Mouse (Mus musculus) CH12.LX (cell line): ENCODE results near the gene Mtch2.
A peak's percentile ranks its signal among the peaks of the same experiment; 100 is the strongest.

ENCODE experiments used
- CHD2 ChIP-seq: IDR thresholded peaks from 2 replicates; pipeline ENCODE4 v1.6.1; 2011; ENCODE audit warnings: low read length, improper control_type of control experiment
- CTCF ChIP-seq, 2 experiments: IDR thresholded peaks in 1 of 2; conservative IDR thresholded peaks in 1 of 2; 2 replicates each; pipeline ENCODE4 v1.5.1; 2011 to 2012; ENCODE audit warnings: low read depth in 2 of 2, low read length in 2 of 2, improper control_type of control experiment in 1 of 2, inconsistent platforms in 1 of 2, mild to moderate bottlenecking in 1 of 2, moderate library complexity in 1 of 2
- ELF1 ChIP-seq: IDR thresholded peaks from 2 replicates; pipeline ENCODE4 v1.6.1; 2014; ENCODE audit warnings: low read depth, mild to moderate bottlenecking, inconsistent platforms, low read length, improper control_type of control experiment
- IRF4 ChIP-seq: IDR thresholded peaks from 2 replicates; pipeline ENCODE4 v1.6.1; 2014; ENCODE audit warnings: low read depth, mild to moderate bottlenecking, inconsistent platforms, low read length, improper control_type of control experiment
- MAX ChIP-seq: IDR thresholded peaks from 2 replicates; pipeline ENCODE4 v1.6.1; 2011; ENCODE audit warnings: low read length, improper control_type of control experiment
- MXI1 ChIP-seq: IDR thresholded peaks from 2 replicates; pipeline ENCODE4 v1.6.1; 2011; ENCODE audit warnings: mild to moderate bottlenecking, low read depth, low read length, improper control_type of control experiment
- NRF1 ChIP-seq: IDR thresholded peaks from 2 replicates; pipeline ENCODE4 v1.6.1; 2014; ENCODE audit warnings: low read depth, mild to moderate bottlenecking, inconsistent platforms, low read length, improper control_type of control experiment, moderate library complexity
- POLR2A ChIP-seq: IDR thresholded peaks from 2 replicates; pipeline ENCODE4 v1.6.1; 2011; ENCODE audit warnings: low read depth, mild to moderate bottlenecking, improper control_type of control experiment, low read length
- RAD21 ChIP-seq: IDR thresholded peaks from 2 replicates; pipeline ENCODE4 v1.6.1; 2011; ENCODE audit warnings: low read depth, mild to moderate bottlenecking, low read length, improper control_type of control experiment, moderate library complexity
- UBTF ChIP-seq: IDR thresholded peaks from 2 replicates; pipeline ENCODE4 v1.6.1; 2012; ENCODE audit warnings: low read depth, mild to moderate bottlenecking, inconsistent platforms, low read length, improper control_type of control experiment, moderate library complexity
- ZNF384 ChIP-seq: IDR thresholded peaks from 2 replicates; pipeline ENCODE4 v1.6.1; 2012; ENCODE audit warnings: low read depth, low read length, improper control_type of control experiment, inconsistent platforms

GRCm38 (mm10) chr2:90866524-90866923 is 19.6 kb downstream of the Mtch2 start:
- TF ChIP-seq RAD21: peak; percentile 83
- TF ChIP-seq ELF1: no peak
- TF ChIP-seq CTCF (conservative IDR thresholded peaks at IDR 0.05 in 1 of 2, IDR thresholded peaks at IDR 0.05 in 1 of 2; ENCODE audit: low read depth in 2 of 2, low read length in 2 of 2): peak; percentile 67 to 90
- no peak for TF ChIP-seq ZNF384
- TF ChIP-seq NRF1: no peak
- no peak for TF ChIP-seq IRF4
- no peak for TF ChIP-seq UBTF
- no peak for TF ChIP-seq CHD2
- no peak for TF ChIP-seq MAX
- TF ChIP-seq POLR2A: no peak
- TF ChIP-seq MXI1: no peak
